Mouse (Mus musculus): ENCODE results near the gene AI661453. TPM values are rescaled to one million over a fixed set of nuclear protein-coding genes. Genes with fewer than 3 reads are reported as not detected.

The AI661453 gene
- polyA plus RNA-seq, 1 experiment from 2014 or later: 4.6 TPM

Other genes with a start within 250 kb of the AI661453 start
- gene Mrps10, start 67.7 kb upstream of the AI661453 start, polyA plus RNA-seq (2015; fragmentation: Nextera tagmentation; extraction: Ambion mirVana): 72.0 and 80.0 TPM in 2 replicates
- 0.66 TPM in 2 replicates for gene Guca1b, start 51.2 kb upstream of the AI661453 start, polyA plus RNA-seq (2015; fragmentation: Nextera tagmentation; extraction: Ambion mirVana)
- gene Guca1a, start 36.0 kb upstream of the AI661453 start, polyA plus RNA-seq (2015; fragmentation: Nextera tagmentation; extraction: Ambion mirVana): 2.3 and 2.4 TPM in 2 replicates
- 0.17 and 0.45 TPM in 2 replicates for gene 1700001C19Rik, start 761 bp downstream of the AI661453 start, polyA plus RNA-seq (2015; fragmentation: Nextera tagmentation; extraction: Ambion mirVana)
- gene Taf8, start 65.7 kb downstream of the AI661453 start, polyA plus RNA-seq (2015; fragmentation: Nextera tagmentation; extraction: Ambion mirVana): 19.1 and 20.4 TPM in 2 replicates
- 371 and 393 TPM in 2 replicates for gene Ccnd3, start 68.4 kb downstream of the AI661453 start, polyA plus RNA-seq (2015; fragmentation: Nextera tagmentation; extraction: Ambion mirVana)
- gene Bysl, start 174.9 kb downstream of the AI661453 start, polyA plus RNA-seq (2015; fragmentation: Nextera tagmentation; extraction: Ambion mirVana): 17.7 and 22.0 TPM in 2 replicates
- gene Med20, start 175.0 kb downstream of the AI661453 start, polyA plus RNA-seq (2015; fragmentation: Nextera tagmentation; extraction: Ambion mirVana): 40.4 and 41.4 TPM in 2 replicates
- 0.73 and 0.78 TPM in 2 replicates for gene Gm20517, start 175.0 kb downstream of the AI661453 start, polyA plus RNA-seq (2015; fragmentation: Nextera tagmentation; extraction: Ambion mirVana)
- gene Usp49, start 194.1 kb downstream of the AI661453 start, polyA plus RNA-seq (2015; fragmentation: Nextera tagmentation; extraction: Ambion mirVana): 3.8 and 4.2 TPM in 2 replicates

Data from intestine, embryonic 16.5 days (tissue).